Mouse (Mus musculus): ENCODE data around the gene Olfr1133. TPM values are rescaled to one million over a fixed set of nuclear protein-coding genes. Genes with fewer than 3 reads are reported as not detected.
"Not testable (repeated sequence)": the region's sequence is repeated elsewhere in the genome, so short reads cannot be mapped to it uniquely, and the experiment has no call there.

Olfr1133 gene
- total RNA-seq (2015; ENCODE audit: low replicate concordance) (not detected in 2 replicates), total RNA-seq (2017; ENCODE audit: low replicate concordance) (not detected in 2 replicates)

GRCm38 (mm10) chr2:87647274-87647673 lies at the start of gene Olfr1133:
Gene Olfr1133 (minus strand): TSS chr2:87647374.
- ATAC-seq (replicated peaks; ENCODE audit: low FRiP score, poor library complexity, severe bottlenecking): no peak

GRCm38 (mm10) chr2:87693847-87694246 lies 46.7 kb upstream of the Olfr1133 start, which contains the start of gene Olfr1136:
Gene Olfr1136 (minus strand): TSS chr2:87693947.
- no peak for ATAC-seq (replicated peaks; ENCODE audit: low FRiP score, poor library complexity, severe bottlenecking)

- no peak for ATAC-seq (replicated peaks; ENCODE audit: low FRiP score, poor library complexity, severe bottlenecking)
Measured at GRCm38 (mm10) chr2:87673564-87673963, 26.4 kb upstream of the Olfr1133 start, which contains the start of gene Olfr1135. Gene Olfr1135 (minus strand): TSS chr2:87673664.

- ATAC-seq (replicated peaks; ENCODE audit: low FRiP score, poor library complexity, severe bottlenecking): no peak
Measured at GRCm38 (mm10) chr2:87658360-87658759, 11.2 kb upstream of the Olfr1133 start, which contains the start of gene Olfr1134. Gene Olfr1134 (minus strand): TSS chr2:87658460.

GRCm38 (mm10) chr2:87642441-87642840 lies 4.7 kb downstream of the Olfr1133 start:
- no peak for ATAC-seq (replicated peaks; ENCODE audit: low FRiP score, poor library complexity, severe bottlenecking)

- no peak for ATAC-seq (replicated peaks; ENCODE audit: low FRiP score, poor library complexity, severe bottlenecking)
Measured at GRCm38 (mm10) chr2:87637435-87637834, 9.7 kb downstream of the Olfr1133 start, which contains the start of gene Olfr1132. Gene Olfr1132 (minus strand): TSS chr2:87637535.

GRCm38 (mm10) chr2:87626804-87627203 lies 20.4 kb downstream of the Olfr1133 start, which contains the start of gene Olfr1131:
Gene Olfr1131 (plus strand): TSS chr2:87627104.
- ATAC-seq (replicated peaks; ENCODE audit: low FRiP score, poor library complexity, severe bottlenecking): no peak

- not testable (repeated sequence) for ATAC-seq (replicated peaks; ENCODE audit: low FRiP score, poor library complexity, severe bottlenecking)
Measured at GRCm38 (mm10) chr2:87605912-87606311, 41.3 kb downstream of the Olfr1133 start, which contains the start of gene Olfr1130. Gene Olfr1130 (plus strand): TSS chr2:87606212.

Other genes starting within 250 kb of the Olfr1133 start
- not detected in 2 replicates for gene Olfr1123, start 230.7 kb downstream of the Olfr1133 start, total RNA-seq (2015; ENCODE audit: low replicate concordance)
- not detected in 2 replicates for gene Olfr1123, start 230.7 kb downstream of the Olfr1133 start, total RNA-seq (2017; ENCODE audit: low replicate concordance)
- gene Olfr1124, start 217.1 kb downstream of the Olfr1133 start, total RNA-seq (2015; ENCODE audit: low replicate concordance): not detected in 2 replicates
- gene Olfr1124, start 217.1 kb downstream of the Olfr1133 start, total RNA-seq (2017; ENCODE audit: low replicate concordance): not detected in 2 replicates
- not detected in 2 replicates for gene Olfr1126, start 193.4 kb downstream of the Olfr1133 start, total RNA-seq (2015; ENCODE audit: low replicate concordance)
- not detected in 2 replicates for gene Olfr1126, start 193.4 kb downstream of the Olfr1133 start, total RNA-seq (2017; ENCODE audit: low replicate concordance)
- gene Pramel7, start 150.3 kb downstream of the Olfr1133 start, total RNA-seq (2015; ENCODE audit: low replicate concordance): not detected in 2 replicates
- not detected in 2 replicates for gene Pramel7, start 150.3 kb downstream of the Olfr1133 start, total RNA-seq (2017; ENCODE audit: low replicate concordance)
- gene Pramel6, start 140.8 kb downstream of the Olfr1133 start, total RNA-seq (2015; ENCODE audit: low replicate concordance): not detected in 2 replicates
- not detected in 2 replicates for gene Pramel6, start 140.8 kb downstream of the Olfr1133 start, total RNA-seq (2017; ENCODE audit: low replicate concordance)
- not detected in 2 replicates for gene Olfr153, start 115.6 kb downstream of the Olfr1133 start, total RNA-seq (2015; ENCODE audit: low replicate concordance)
- not detected in 2 replicates for gene Olfr153, start 115.6 kb downstream of the Olfr1133 start, total RNA-seq (2017; ENCODE audit: low replicate concordance)
- not detected in 2 replicates for gene Olfr1128, start 101.8 kb downstream of the Olfr1133 start, total RNA-seq (2015; ENCODE audit: low replicate concordance)
- not detected in 2 replicates for gene Olfr1128, start 101.8 kb downstream of the Olfr1133 start, total RNA-seq (2017; ENCODE audit: low replicate concordance)
- gene Olfr1129, start 73.5 kb downstream of the Olfr1133 start, total RNA-seq (2015; ENCODE audit: low replicate concordance): not detected in 2 replicates
- not detected in 2 replicates for gene Olfr1129, start 73.5 kb downstream of the Olfr1133 start, total RNA-seq (2017; ENCODE audit: low replicate concordance)
- not detected in 2 replicates for gene Olfr1130, start 41.2 kb downstream of the Olfr1133 start, total RNA-seq (2015; ENCODE audit: low replicate concordance)
- gene Olfr1130, start 41.2 kb downstream of the Olfr1133 start, total RNA-seq (2017; ENCODE audit: low replicate concordance): not detected in 2 replicates
- not detected in 2 replicates for gene Olfr1131, start 20.3 kb downstream of the Olfr1133 start, total RNA-seq (2015; ENCODE audit: low replicate concordance)
- gene Olfr1131, start 20.3 kb downstream of the Olfr1133 start, total RNA-seq (2017; ENCODE audit: low replicate concordance): not detected in 2 replicates
- gene Olfr1132, start 9.8 kb downstream of the Olfr1133 start, total RNA-seq (2015; ENCODE audit: low replicate concordance): not detected in 2 replicates
- not detected in 2 replicates for gene Olfr1132, start 9.8 kb downstream of the Olfr1133 start, total RNA-seq (2017; ENCODE audit: low replicate concordance)
- not detected in 2 replicates for gene Olfr1134, start 11.1 kb upstream of the Olfr1133 start, total RNA-seq (2015; ENCODE audit: low replicate concordance)
- not detected in 2 replicates for gene Olfr1134, start 11.1 kb upstream of the Olfr1133 start, total RNA-seq (2017; ENCODE audit: low replicate concordance)
- gene Olfr1135, start 26.3 kb upstream of the Olfr1133 start, total RNA-seq (2015; ENCODE audit: low replicate concordance): not detected in 2 replicates
- gene Olfr1135, start 26.3 kb upstream of the Olfr1133 start, total RNA-seq (2017; ENCODE audit: low replicate concordance): not detected in 2 replicates
- gene Olfr1136, start 46.6 kb upstream of the Olfr1133 start, total RNA-seq (2015; ENCODE audit: low replicate concordance): not detected in 2 replicates
- gene Olfr1136, start 46.6 kb upstream of the Olfr1133 start, total RNA-seq (2017; ENCODE audit: low replicate concordance): not detected in 2 replicates
- gene Olfr1137, start 65.8 kb upstream of the Olfr1133 start, total RNA-seq (2015; ENCODE audit: low replicate concordance): not detected in 2 replicates
- gene Olfr1137, start 65.8 kb upstream of the Olfr1133 start, total RNA-seq (2017; ENCODE audit: low replicate concordance): not detected in 2 replicates
- not detected in 2 replicates for gene Olfr1138, start 92.6 kb upstream of the Olfr1133 start, total RNA-seq (2015; ENCODE audit: low replicate concordance)
- not detected in 2 replicates for gene Olfr1138, start 92.6 kb upstream of the Olfr1133 start, total RNA-seq (2017; ENCODE audit: low replicate concordance)
- not detected in 2 replicates for gene Olfr1140, start 96.4 kb upstream of the Olfr1133 start, total RNA-seq (2015; ENCODE audit: low replicate concordance)
- not detected in 2 replicates for gene Olfr1140, start 96.4 kb upstream of the Olfr1133 start, total RNA-seq (2017; ENCODE audit: low replicate concordance)
- not detected in 2 replicates for gene Olfr1141, start 106.6 kb upstream of the Olfr1133 start, total RNA-seq (2015; ENCODE audit: low replicate concordance)
- not detected in 2 replicates for gene Olfr1141, start 106.6 kb upstream of the Olfr1133 start, total RNA-seq (2017; ENCODE audit: low replicate concordance)
- not detected in 2 replicates for gene Olfr152, start 132.1 kb upstream of the Olfr1133 start, total RNA-seq (2015; ENCODE audit: low replicate concordance)
- not detected in 2 replicates for gene Olfr152, start 132.1 kb upstream of the Olfr1133 start, total RNA-seq (2017; ENCODE audit: low replicate concordance)
- gene Olfr1143, start 153.2 kb upstream of the Olfr1133 start, total RNA-seq (2015; ENCODE audit: low replicate concordance): not detected in 2 replicates
- gene Olfr1143, start 153.2 kb upstream of the Olfr1133 start, total RNA-seq (2017; ENCODE audit: low replicate concordance): not detected in 2 replicates
- gene Olfr1145, start 162.4 kb upstream of the Olfr1133 start, total RNA-seq (2015; ENCODE audit: low replicate concordance): not detected in 2 replicates
- not detected in 2 replicates for gene Olfr1145, start 162.4 kb upstream of the Olfr1133 start, total RNA-seq (2017; ENCODE audit: low replicate concordance)
- not detected in 2 replicates for gene Olfr1148, start 183.2 kb upstream of the Olfr1133 start, total RNA-seq (2015; ENCODE audit: low replicate concordance)
- not detected in 2 replicates for gene Olfr1148, start 183.2 kb upstream of the Olfr1133 start, total RNA-seq (2017; ENCODE audit: low replicate concordance)
- not detected in 2 replicates for gene Olfr1150-ps1, start 196.6 kb upstream of the Olfr1133 start, total RNA-seq (2015; ENCODE audit: low replicate concordance)
- gene Olfr1150-ps1, start 196.6 kb upstream of the Olfr1133 start, total RNA-seq (2017; ENCODE audit: low replicate concordance): not detected in 2 replicates
- not detected in 2 replicates for gene Olfr1151, start 208.5 kb upstream of the Olfr1133 start, total RNA-seq (2015; ENCODE audit: low replicate concordance)
- gene Olfr1151, start 208.5 kb upstream of the Olfr1133 start, total RNA-seq (2017; ENCODE audit: low replicate concordance): not detected in 2 replicates
- gene Olfr1152, start 219.1 kb upstream of the Olfr1133 start, total RNA-seq (2015; ENCODE audit: low replicate concordance): not detected in 2 replicates
- gene Olfr1152, start 219.1 kb upstream of the Olfr1133 start, total RNA-seq (2017; ENCODE audit: low replicate concordance): not detected in 2 replicates
- not detected in 2 replicates for gene Olfr1153, start 247.6 kb upstream of the Olfr1133 start, total RNA-seq (2015; ENCODE audit: low replicate concordance)
- not detected in 2 replicates for gene Olfr1153, start 247.6 kb upstream of the Olfr1133 start, total RNA-seq (2017; ENCODE audit: low replicate concordance)